Mouse (Mus musculus): ENCODE data around the gene Col13a1.
A peak's percentile ranks its signal among the peaks of the same experiment; 100 is the strongest.

Gene Col13a1

GRCm38 (mm10) chr10:61906226-61906625 is 72.7 kb downstream of the Col13a1 start:
- no peak for DNase-seq (ENCODE audit: extremely low spot score, low spot score)

- no peak for DNase-seq (ENCODE audit: extremely low spot score, low spot score)
These were observed 73.6 kb downstream of the Col13a1 start for GRCm38 (mm10) chr10:61905308-61905707.

GRCm38 (mm10) chr10:61898116-61898515 is 80.8 kb downstream of the Col13a1 start:
- DNase-seq (ENCODE audit: extremely low spot score, low spot score): no peak

- no peak for DNase-seq (ENCODE audit: extremely low spot score, low spot score)
These were observed 84.3 kb downstream of the Col13a1 start for GRCm38 (mm10) chr10:61894564-61894963.

- no peak for DNase-seq (ENCODE audit: extremely low spot score, low spot score)
These were observed 87.8 kb downstream of the Col13a1 start for GRCm38 (mm10) chr10:61891138-61891537.

GRCm38 (mm10) chr10:61890294-61890693 is 88.6 kb downstream of the Col13a1 start:
- DNase-seq (ENCODE audit: extremely low spot score, low spot score): no peak

GRCm38 (mm10) chr10:61879427-61879826 is 99.5 kb downstream of the Col13a1 start:
- peak; percentile 57 for DNase-seq (ENCODE audit: extremely low spot score, low spot score)

- DNase-seq (ENCODE audit: extremely low spot score, low spot score): peak; percentile 86
These were observed 101.1 kb downstream of the Col13a1 start for GRCm38 (mm10) chr10:61877787-61878186.

GRCm38 (mm10) chr10:61869796-61870195 is 109.1 kb downstream of the Col13a1 start:
- no peak for DNase-seq (ENCODE audit: extremely low spot score, low spot score)

- peak; percentile 26 for DNase-seq (ENCODE audit: extremely low spot score, low spot score)
These were observed 112.8 kb downstream of the Col13a1 start for GRCm38 (mm10) chr10:61866045-61866580.

- DNase-seq (ENCODE audit: extremely low spot score, low spot score): no peak
These were observed 119.5 kb downstream of the Col13a1 start for GRCm38 (mm10) chr10:61859451-61859850.

- DNase-seq (ENCODE audit: extremely low spot score, low spot score): no peak
These were observed 123.7 kb downstream of the Col13a1 start for GRCm38 (mm10) chr10:61855139-61855675.

GRCm38 (mm10) chr10:61852824-61853223 is 126.1 kb downstream of the Col13a1 start:
- no peak for DNase-seq (ENCODE audit: extremely low spot score, low spot score)

- no peak for DNase-seq (ENCODE audit: extremely low spot score, low spot score)
These were observed 130.4 kb downstream of the Col13a1 start for GRCm38 (mm10) chr10:61848553-61848952.

GRCm38 (mm10) chr10:61845476-61845875 is 133.4 kb downstream of the Col13a1 start:
- DNase-seq (ENCODE audit: extremely low spot score, low spot score): no peak

GRCm38 (mm10) chr10:61844475-61844874 is 134.4 kb downstream of the Col13a1 start:
- no peak for DNase-seq (ENCODE audit: extremely low spot score, low spot score)

- DNase-seq (ENCODE audit: extremely low spot score, low spot score): no peak
These were observed 136.6 kb downstream of the Col13a1 start for GRCm38 (mm10) chr10:61842261-61842660.

- DNase-seq (ENCODE audit: extremely low spot score, low spot score): no peak
These were observed 139.6 kb downstream of the Col13a1 start for GRCm38 (mm10) chr10:61839326-61839725.

GRCm38 (mm10) chr10:61838769-61839168 is 140.1 kb downstream of the Col13a1 start:
- peak; percentile 81 for DNase-seq (ENCODE audit: extremely low spot score, low spot score)

- no peak for DNase-seq (ENCODE audit: extremely low spot score, low spot score)
These were observed 141.6 kb downstream of the Col13a1 start for GRCm38 (mm10) chr10:61837286-61837685.

- no peak for DNase-seq (ENCODE audit: extremely low spot score, low spot score)
These were observed 144.6 kb downstream of the Col13a1 start for GRCm38 (mm10) chr10:61834288-61834687.

- DNase-seq (ENCODE audit: extremely low spot score, low spot score): no peak
These were observed 146.2 kb downstream of the Col13a1 start for GRCm38 (mm10) chr10:61832713-61833112.

- DNase-seq (ENCODE audit: extremely low spot score, low spot score): no peak
These were observed 147.2 kb downstream of the Col13a1 start for GRCm38 (mm10) chr10:61831741-61832140.

All from neural tube, embryonic 10.5 days (tissue).